Mouse (Mus musculus): ENCODE measurements around the gene Gls. TPM values are rescaled to one million over a fixed set of nuclear protein-coding genes. Genes with fewer than 3 reads are reported as not detected.
A peak's percentile ranks its signal among the peaks of the same experiment; 100 is the strongest.

Gls gene
- polyA plus RNA-seq, 1 experiment from 2014 or later, result 10.4 TPM

DNA sequence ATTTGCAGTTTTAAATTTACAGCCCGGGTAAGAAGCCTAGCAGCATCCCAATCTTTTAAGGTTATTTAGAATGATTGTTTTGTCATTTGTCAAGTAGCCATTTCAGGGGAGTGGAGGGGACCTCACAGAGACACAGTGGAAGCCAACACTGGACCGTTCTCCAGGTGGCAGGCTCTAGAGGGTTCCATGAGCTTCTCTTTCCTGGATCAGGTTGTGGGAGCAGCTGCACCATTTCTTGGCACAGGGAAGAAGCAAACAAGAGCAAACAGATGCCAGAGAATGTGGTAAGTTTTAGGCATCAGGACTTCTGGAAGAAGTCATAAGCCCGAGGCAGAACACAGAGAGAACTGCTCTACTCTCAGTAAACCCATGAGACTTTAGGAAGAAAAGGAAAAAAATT lies 116.6 kb downstream of the Gls start:
- no peak for ATAC-seq (ENCODE audit: low FRiP score, low TSS enrichment)
- no peak overlapping the region for H3K4me2 ChIP-seq (replicated peaks; ENCODE audit: low read depth)
- no peak overlapping the region for H3K9ac ChIP-seq (ENCODE audit: low read length)
- no peaks in the 10 kb centered on the region for H3K9me3 ChIP-seq (ENCODE audit: control insufficient read depth, low read length)
- H3K4me1 ChIP-seq (replicated peaks; ENCODE audit: control insufficient read depth, insufficient read depth), result no peaks in the 10 kb centered on the region; the same call in 1 of the 2 replicates
- H3K27me3 ChIP-seq (ENCODE audit: control insufficient read depth, insufficient read depth, low read length), result no peaks in the 10 kb centered on the region
- no peak overlapping the region for H3K4me3 ChIP-seq (ENCODE audit: low read depth, low read length)
- DNase-seq (ENCODE audit: low spot score), result no peak
- no peaks in the 10 kb centered on the region for H3K36me3 ChIP-seq (ENCODE audit: control insufficient read depth, insufficient read depth, low read length)
- WGBS, result 68% methylated on average over 3 of the region's 3 CpGs
- no peak overlapping the region for H3K27ac ChIP-seq (replicated peaks)
- TF ChIP-seq EP300 (optimal IDR thresholded peaks at IDR 0.05), result no peak
- TF ChIP-seq CTCF (IDR thresholded peaks at IDR 0.05; ENCODE audit: low read depth), result no peak

DNA sequence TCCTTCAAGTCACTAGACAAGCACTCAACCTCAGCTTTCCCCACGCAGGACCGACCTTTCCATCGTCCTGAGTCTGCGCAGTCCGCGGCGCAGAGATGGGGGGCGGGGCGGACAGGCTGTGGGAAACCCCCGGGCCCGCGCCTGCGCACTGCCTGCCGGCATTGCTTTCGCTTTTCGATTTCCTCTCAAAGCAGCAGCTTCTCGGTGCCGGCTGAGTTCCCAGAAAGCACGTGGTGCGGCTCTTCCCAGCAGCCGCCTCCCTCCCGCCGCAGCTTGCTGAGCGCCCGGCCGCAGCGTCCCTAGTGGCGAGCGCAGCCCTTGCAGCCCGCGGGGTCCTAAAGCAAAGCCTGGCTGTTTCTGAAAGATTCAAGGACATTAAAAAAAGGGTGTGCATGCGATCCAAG lies 119.4 kb downstream of the Gls start:
- ATAC-seq (ENCODE audit: low FRiP score, low TSS enrichment) (peak; percentile 97), DNase-seq (ENCODE audit: low spot score) (peak; percentile 98)
- TF ChIP-seq EP300 (optimal IDR thresholded peaks at IDR 0.05), result no peak
- TF ChIP-seq CTCF (IDR thresholded peaks at IDR 0.05; ENCODE audit: low read depth), result peak; percentile 100
- Histone ChIP-seq H3K4me3 (ENCODE audit: low read depth, low read length) (peak overlapping the region; percentile 35), H3K4me2 (replicated peaks; ENCODE audit: low read depth) (peak overlapping the region; percentile 48), H3K4me1 (replicated peaks; ENCODE audit: control insufficient read depth, insufficient read depth) (no peaks in the 10 kb centered on the region; the same call in 1 of the 2 replicates), H3K27ac (replicated peaks) (peak overlapping the region; percentile 84), H3K36me3 (ENCODE audit: control insufficient read depth, insufficient read depth, low read length) (no peaks in the 10 kb centered on the region), H3K9ac (ENCODE audit: low read length) (peak overlapping the region; percentile 57), H3K9me3 (ENCODE audit: control insufficient read depth, low read length) (no peaks in the 10 kb centered on the region), H3K27me3 (ENCODE audit: control insufficient read depth, insufficient read depth, low read length) (no peaks in the 10 kb centered on the region)
- under 1% methylated on average over 26 of the region's 32 CpGs for WGBS

Other genes starting within 250 kb of the Gls start
- 0.46 and 0.51 TPM in 2 replicates for gene Stat4, start 246.1 kb downstream of the Gls start, polyA plus RNA-seq (2015; fragmentation: Nextera tagmentation; extraction: Ambion mirVana)
- gene Stat1, start 113.8 kb downstream of the Gls start, polyA plus RNA-seq (2015; fragmentation: Nextera tagmentation; extraction: Ambion mirVana), result 22.2 and 24.0 TPM in 2 replicates